Mouse (Mus musculus) hematopoietic stem cell, adult 5-6 weeks (primary cell): Measurements from ENCODE around the gene Celf1. TPM values are rescaled to one million over a fixed set of nuclear protein-coding genes. Genes with fewer than 3 reads are reported as not detected.

Experiments
- ATAC-seq, 2 experiments: fragments of 125-278 bp in 1 of 2; replicated peaks in 1 of 2; 2 replicates each; pipeline ENCODE4 v1.8.0; 2016 to 2017; ENCODE audit warnings: inconsistent platforms in 2 of 2, mild to moderate bottlenecking in 2 of 2, moderate number of reproducible peaks in 2 of 2, low read depth in 1 of 2, moderate TSS enrichment in 1 of 2; ENCODE audit not compliant: low FRiP score in 2 of 2, poor library complexity in 2 of 2, severe bottlenecking in 2 of 2, insufficient read depth in 1 of 2, low TSS enrichment in 1 of 2
- total RNA-seq: library from RNA; stranded (forward); fragments of 172-1452, 232-1000 nt; gene quantifications from 2 replicates; pipeline ENCODE4 v1.2.3, GENCODE M21; 2017

The Celf1 gene
- total RNA-seq, 1 experiment from 2014 or later = 53.8 TPM

DNA sequence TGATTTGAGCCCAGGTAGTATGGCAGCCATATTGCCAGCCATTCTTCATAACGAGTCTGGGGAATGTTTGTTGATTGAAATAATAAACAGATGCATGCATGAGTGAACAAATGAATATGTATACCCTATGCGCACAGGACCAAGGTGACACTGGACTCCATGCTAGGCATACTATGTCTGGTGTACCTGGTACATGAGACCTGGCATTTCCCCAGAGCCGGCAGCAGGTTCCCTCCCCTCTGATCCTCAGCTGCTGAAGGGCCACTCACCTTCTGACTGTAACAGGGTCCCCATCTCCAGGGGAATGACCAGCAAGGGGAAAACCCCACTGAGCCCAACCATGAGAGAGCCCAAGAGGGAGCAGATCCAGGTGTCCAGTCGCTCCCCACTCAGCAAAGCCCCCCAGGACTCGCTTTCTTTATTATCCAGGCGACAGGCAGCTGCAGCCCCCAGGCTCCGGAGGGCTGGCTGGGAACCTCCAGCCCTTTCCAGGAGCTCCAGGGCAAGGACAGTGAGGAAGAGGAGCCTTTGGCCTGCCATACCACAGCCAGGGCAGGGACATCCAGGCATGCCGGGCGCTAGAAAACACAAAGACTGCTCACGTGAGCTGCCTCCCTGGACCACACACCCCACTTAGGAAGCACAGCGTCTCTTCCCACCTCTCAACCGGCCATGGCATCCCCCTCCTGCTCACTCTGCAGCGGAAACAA lies 128.1 kb downstream of the Celf1 start:
- ATAC-seq = no peak

GRCm38 (mm10) chr2:91068872-91069165 lies 128.6 kb downstream of the Celf1 start:
- no peak for ATAC-seq

Other genes starting within 250 kb of the Celf1 start
- gene Fnbp4, start 195.0 kb upstream of the Celf1 start, total RNA-seq = 226 and 232 TPM in 2 replicates
- gene Agbl2, start 157.7 kb upstream of the Celf1 start, total RNA-seq = not detected in 2 replicates
- 138 and 140 TPM in 2 replicates for gene Mtch2, start 93.2 kb upstream of the Celf1 start, total RNA-seq
- gene C1qtnf4, start 54.5 kb upstream of the Celf1 start, total RNA-seq = not detected in 2 replicates
- 25.1 and 37.2 TPM in 2 replicates for gene Kbtbd4, start 35.6 kb upstream of the Celf1 start, total RNA-seq
- 62.2 and 92.6 TPM in 2 replicates for gene Ndufs3, start 35.6 kb upstream of the Celf1 start, total RNA-seq
- gene Rapsn, start 95.2 kb downstream of the Celf1 start, total RNA-seq = 0.88 and 2.6 TPM in 2 replicates
- gene Psmc3, start 113.6 kb downstream of the Celf1 start, total RNA-seq = 238 and 247 TPM in 2 replicates
- gene Slc39a13, start 130.0 kb downstream of the Celf1 start, total RNA-seq = 12.1 and 16.8 TPM in 2 replicates
- 58.4 and 63.2 TPM in 2 replicates for gene Spi1, start 142.0 kb downstream of the Celf1 start, total RNA-seq
- gene Mybpc3, start 177.8 kb downstream of the Celf1 start, total RNA-seq = 0.69 TPM in 1 of 2 replicates, not detected in the other
- 41.4 and 56.5 TPM in 2 replicates for gene Madd, start 243.5 kb downstream of the Celf1 start, total RNA-seq